In genomic region chrX:163760617-163761434, GRCm38 (mm10) we compare ENCODE assay signal across 8 mouse cellular contexts. TPM values are rescaled to one million over a fixed set of nuclear protein-coding genes. Genes with fewer than 3 reads are reported as not detected.
DNase-seq lines count a peak whose midpoint lies in the region; ATAC-seq and TF ChIP-seq lines count a peak whose summit lies in the region.
"Had no signal": no experiment of that assay in that cellular context is flagged by ENCODE, and none has a peak within 500 bp of the region (broad histone marks: within the 10 kb centered on the region; RNA-seq: fewer than 3 reads in every experiment).

TSS of gene Rnf138rt1 (minus strand) at chrX:163761329.

- 0 out of 2 replicates have a peak within 1 kb of the TSS, but pooled peaks have one; percentile 8 for H3K9ac ChIP-seq in embryonic facial prominence, embryonic 14.5 days (ENCODE audit: low read depth, low read length)
- 0 out of 2 replicates have a peak within 1 kb of the TSS, but pooled peaks have one; percentile 15 for H3K9ac ChIP-seq in hindbrain, embryonic 11.5 days (ENCODE audit: low read depth, low read length)
- H3K9ac ChIP-seq in midbrain, embryonic 13.5 days (replicated peaks) = peak within 1 kb of the TSS; percentile 54

- H3K4me3 ChIP-seq in embryonic facial prominence, embryonic 14.5 days (ENCODE audit: low read depth, low read length) = peak within 1 kb of the TSS; percentile 36
- peak within 1 kb of the TSS; percentile 37 for H3K4me3 ChIP-seq in hindbrain, embryonic 11.5 days (ENCODE audit: low read depth, low read length)
- H3K4me3 ChIP-seq in midbrain, embryonic 13.5 days (replicated peaks) = peak within 1 kb of the TSS; percentile 45
- peak within 1 kb of the TSS; percentile 89 for H3K4me3 ChIP-seq in testis, adult 2 months (ENCODE audit: control insufficient read depth, low read depth, low read length)
- H3K4me3 ChIP-seq: erythroblast, embryonic 14.5 days had no signal

- TF ChIP-seq CTCF in testis, adult 2 months (IDR thresholded peaks at IDR 0.05; ENCODE audit: control insufficient read depth, insufficient read depth, insufficient replicate concordance, low read depth, low read length) = no peak

- H3K4me2 ChIP-seq in embryonic facial prominence, embryonic 14.5 days (ENCODE audit: low read depth, low read length) = peak within 1 kb of the TSS; percentile 66
- peak within 1 kb of the TSS; percentile 62 for H3K4me2 ChIP-seq in hindbrain, embryonic 11.5 days (replicated peaks; ENCODE audit: low read depth, low read length)
- peak within 1 kb of the TSS; percentile 62 for H3K4me2 ChIP-seq in midbrain, embryonic 13.5 days (replicated peaks)

- peak; percentile 56; the same call in 1 of the 2 replicates for TF ChIP-seq POLR2A in testis, adult 2 months (IDR thresholded peaks at IDR 0.05; ENCODE audit: control insufficient read depth, low read depth, low read length)

- H3K9me3 ChIP-seq in embryonic facial prominence, embryonic 14.5 days (ENCODE audit: control insufficient read depth, low read length) = no peaks in the 10 kb centered on the region
- H3K9me3 ChIP-seq in hindbrain, embryonic 11.5 days (ENCODE audit: control insufficient read depth, low read length) = no peaks in the 10 kb centered on the region
- no peaks in the 10 kb centered on the region for H3K9me3 ChIP-seq in midbrain, embryonic 13.5 days

- peaks cover 41% of the 10 kb centered on the region for H3K27me3 ChIP-seq in embryonic facial prominence, embryonic 14.5 days (replicated peaks; ENCODE audit: control insufficient read depth, insufficient read depth, low read length)
- H3K27me3 ChIP-seq in hindbrain, embryonic 11.5 days (ENCODE audit: control insufficient read depth, insufficient read depth, low read length) = peaks cover 13% of the 10 kb centered on the region
- H3K27me3 ChIP-seq in midbrain, embryonic 13.5 days = peaks cover 49% of the 10 kb centered on the region
- H3K27me3 ChIP-seq in testis, adult 2 months (ENCODE audit: control insufficient read depth, insufficient read depth, low read length) = no peaks in the 10 kb centered on the region

- H3K36me3 ChIP-seq in embryonic facial prominence, embryonic 14.5 days (ENCODE audit: control insufficient read depth, insufficient read depth, low read length) = no peaks in the 10 kb centered on the region
- no peaks in the 10 kb centered on the region for H3K36me3 ChIP-seq in hindbrain, embryonic 11.5 days (ENCODE audit: control insufficient read depth, insufficient read depth, low read length)
- H3K36me3 ChIP-seq in midbrain, embryonic 13.5 days = no peaks in the 10 kb centered on the region
- H3K36me3 ChIP-seq in testis, adult 2 months (ENCODE audit: control insufficient read depth, insufficient read depth, low read length) = no peaks in the 10 kb centered on the region

- H3K4me1 ChIP-seq in embryonic facial prominence, embryonic 14.5 days (ENCODE audit: control insufficient read depth, insufficient read depth, low read length) = no peaks in the 10 kb centered on the region
- H3K4me1 ChIP-seq in hindbrain, embryonic 11.5 days (replicated peaks; ENCODE audit: control insufficient read depth, insufficient read depth, low read length) = no peaks in the 10 kb centered on the region
- no peaks in the 10 kb centered on the region for H3K4me1 ChIP-seq in midbrain, embryonic 13.5 days (replicated peaks)
- H3K4me1 ChIP-seq in testis, adult 2 months (ENCODE audit: control insufficient read depth, insufficient read depth, low read length) = peaks cover 2% of the 10 kb centered on the region; the same call in 1 of the 2 replicates

- 28% methylated on average over 38 of the region's 42 CpGs for WGBS in embryonic facial prominence, embryonic 14.5 days
- 27% methylated on average over 42 of the region's 42 CpGs for whole genome bisulfite sequencing in hindbrain, embryonic 11.5 days
- WGBS in midbrain, embryonic 13.5 days = 30% methylated on average over 42 of the region's 42 CpGs

- ATAC-seq in embryonic facial prominence, embryonic 14.5 days (ENCODE audit: low read depth) = peak; percentile 75; the same call in 1 of the 2 replicates
- ATAC-seq in hindbrain, embryonic 11.5 days (ENCODE audit: low FRiP score) = peak; percentile 88
- ATAC-seq in midbrain, embryonic 13.5 days = peak; percentile 94

- no peak within 1 kb of the TSS for H3K27ac ChIP-seq in embryonic facial prominence, embryonic 14.5 days (replicated peaks; ENCODE audit: low read depth, low read length)
- H3K27ac ChIP-seq in hindbrain, embryonic 11.5 days (ENCODE audit: low read depth, low read length) = no peak within 1 kb of the TSS
- no peak within 1 kb of the TSS for H3K27ac ChIP-seq in midbrain, embryonic 13.5 days
- H3K27ac ChIP-seq in testis, adult 2 months (ENCODE audit: control insufficient read depth, insufficient read depth, low read depth, low read length) = peak within 1 kb of the TSS; percentile 93

- peak; percentile 44 for DNase-seq in R1 (ENCODE audit: low read depth, low spot score)
- peak; percentile 55 to 63 for DNase-seq in adrenal gland, postnatal 36 days
- peak; percentile 42 for DNase-seq in embryonic facial prominence, embryonic 14.5 days (ENCODE audit: low spot score)
- peak; percentile 60 for DNase-seq in hindbrain, embryonic 11.5 days (ENCODE audit: low spot score)
- peak; percentile 5 to 9 for DNase-seq in left cerebral cortex, postnatal 25 days (ENCODE audit: low spot score in 2 of 2)

- intact Hi-C loops in left cerebral cortex, postnatal 25 days (cut with DNase I) = no loop called here

RNA-seq across cellular contexts. Expression of gene Rnf138rt1, which starts in this region (rescaled TPM):
- 1 to 10 TPM in 1 of 2 experiments, under 1 TPM in 1; 0.56 to 1.7 TPM for total RNA-seq in adrenal gland, postnatal 36 days (2021)
- polyA plus RNA-seq in embryonic facial prominence, embryonic 14.5 days (2014; fragmentation: Nextera tagmentation; extraction: Ambion mirVana) = 0.14 and 0.17 TPM in 2 replicates
- 0.42 and 0.50 TPM in 2 replicates for polyA plus RNA-seq in hindbrain, embryonic 11.5 days (2014; fragmentation: Nextera tagmentation; extraction: Ambion mirVana)
- under 1 TPM; 0.64 to 0.71 TPM for total RNA-seq in left cerebral cortex, postnatal 25 days (2021)
- 1.9 and 2.2 TPM in 2 replicates for polyA plus RNA-seq in midbrain, embryonic 13.5 days (2015; fragmentation: Nextera tagmentation; extraction: Ambion mirVana)
- 31.8 and 33.1 TPM in 2 replicates for polyA plus RNA-seq in testis, adult 2 months (2012; rRNA removed)
- polyA plus RNA-seq: erythroblast, embryonic 14.5 days had no signal

Comparison
In these comparisons a context has a peak if more than half of its experiments do, and no peak if none do; other contexts are left out.
1. RNA of gene Rnf138rt1 (polyA plus RNA-seq): 31.8 to 33.1 TPM in testis, adult 2 months; 1.9 to 2.2 TPM in midbrain, embryonic 13.5 days, 0.42 to 0.50 TPM in hindbrain, embryonic 11.5 days and 0.14 to 0.17 TPM in embryonic facial prominence, embryonic 14.5 days; every median in the first group is over 10 times any median in the second.
2. Peak in DNase-seq, ATAC-seq, H3K4me3 ChIP-seq, H3K9ac ChIP-seq and H3K4me2 ChIP-seq in embryonic facial prominence, embryonic 14.5 days; RNA of the gene not detected or under 1 TPM.
3. Peak in DNase-seq, ATAC-seq, H3K4me3 ChIP-seq, H3K9ac ChIP-seq and H3K4me2 ChIP-seq in hindbrain, embryonic 11.5 days; RNA of the gene not detected or under 1 TPM.
4. Peak in DNase-seq in left cerebral cortex, postnatal 25 days; RNA of the gene not detected or under 1 TPM.
5. DNase-seq: peak in every context shown above with its lines; median percentile 60 in hindbrain, embryonic 11.5 days; 59 in adrenal gland, postnatal 36 days; 44 in R1; 42 in embryonic facial prominence, embryonic 14.5 days; 7 in left cerebral cortex, postnatal 25 days.
6. H3K4me3 ChIP-seq: peak in every context shown above with its lines; median percentile 89 in testis, adult 2 months; 45 in midbrain, embryonic 13.5 days; 37 in hindbrain, embryonic 11.5 days; 36 in embryonic facial prominence, embryonic 14.5 days.
7. Peak in every context shown above with its lines, with median percentiles within 50 percentile points of each other: ATAC-seq, H3K4me2 ChIP-seq and H3K9ac ChIP-seq.